Mouse (Mus musculus): ENCODE results near the gene Sirpa.

The Sirpa gene

GRCm38 (mm10) chr2:129633077-129633732, 40.6 kb downstream of the Sirpa start:
- DNase-seq (ENCODE audit: low spot score) = peak; percentile 45

- no peak for DNase-seq (ENCODE audit: low spot score)
Measured at GRCm38 (mm10) chr2:129633982-129634381, 41.3 kb downstream of the Sirpa start.

- DNase-seq (ENCODE audit: low spot score) = no peak
Measured at GRCm38 (mm10) chr2:129652616-129653015, 60.0 kb downstream of the Sirpa start.

GRCm38 (mm10) chr2:129653632-129654031, 61.0 kb downstream of the Sirpa start:
- no peak for DNase-seq (ENCODE audit: low spot score)

- no peak for DNase-seq (ENCODE audit: low spot score)
Measured at GRCm38 (mm10) chr2:129654233-129654950, 61.8 kb downstream of the Sirpa start.

GRCm38 (mm10) chr2:129655033-129655432, 62.4 kb downstream of the Sirpa start:
- DNase-seq (ENCODE audit: low spot score) = no peak

GRCm38 (mm10) chr2:129658796-129659195, 66.2 kb downstream of the Sirpa start:
- DNase-seq (ENCODE audit: low spot score) = peak; percentile 18

GRCm38 (mm10) chr2:129660020-129660419, 67.4 kb downstream of the Sirpa start:
- no peak for DNase-seq (ENCODE audit: low spot score)

GRCm38 (mm10) chr2:129662484-129662883, 69.8 kb downstream of the Sirpa start:
- DNase-seq (ENCODE audit: low spot score) = no peak

GRCm38 (mm10) chr2:129671911-129672310, 79.3 kb downstream of the Sirpa start:
- no peak for DNase-seq (ENCODE audit: low spot score)

- DNase-seq (ENCODE audit: low spot score) = peak; percentile 83
Measured at GRCm38 (mm10) chr2:129674935-129675634, 82.5 kb downstream of the Sirpa start.

- no peak for DNase-seq (ENCODE audit: low spot score)
Measured at GRCm38 (mm10) chr2:129677664-129678063, 85.0 kb downstream of the Sirpa start.

- no peak for DNase-seq (ENCODE audit: low spot score)
Measured at GRCm38 (mm10) chr2:129679066-129679465, 86.4 kb downstream of the Sirpa start.

GRCm38 (mm10) chr2:129680236-129680635, 87.6 kb downstream of the Sirpa start:
- no peak for DNase-seq (ENCODE audit: low spot score)
